Mouse (Mus musculus): ENCODE data around the gene Olfr1122. TPM values are rescaled to one million over a fixed set of nuclear protein-coding genes. Genes with fewer than 3 reads are reported as not detected.
"Not testable (repeated sequence)": the region's sequence is repeated elsewhere in the genome, so short reads cannot be mapped to it uniquely, and the experiment has no call there.

Olfr1122 gene
- not detected in 2 replicates for polyA plus RNA-seq (2015; fragmentation: Nextera tagmentation; extraction: Ambion mirVana)

GRCm38 (mm10) chr2:87385549-87385948, at the start of gene Olfr1122:
Gene Olfr1122 (plus strand): TSS chr2:87385849.
- 79% methylated on average over 2 of the region's 2 CpGs for WGBS
- ATAC-seq (ENCODE audit: insufficient number of reproducible peaks, insufficient read depth, low FRiP score, low TSS enrichment, low read depth) = no peak
- Histone ChIP-seq H3K4me2 (no peak within 1 kb of the TSS), H3K9me3 (no peaks in the 10 kb centered on the region), H3K4me1 (no peaks in the 10 kb centered on the region), H3K4me3 (no peak within 1 kb of the TSS), H3K36me3 (no peaks in the 10 kb centered on the region), H3K9ac (no peak within 1 kb of the TSS), H3K27me3 (no peaks in the 10 kb centered on the region), H3K27ac (no peak within 1 kb of the TSS)

GRCm38 (mm10) chr2:87354515-87354914, 31.1 kb upstream of the Olfr1122 start, which contains the start of gene Olfr1120:
Gene Olfr1120 (plus strand): TSS chr2:87354815.
- Histone ChIP-seq H3K9me3 (no peaks in the 10 kb centered on the region), H3K4me3 (no peak within 1 kb of the TSS), H3K36me3 (no peaks in the 10 kb centered on the region), H3K9ac (no peak within 1 kb of the TSS), H3K4me2 (no peak within 1 kb of the TSS), H3K27me3 (no peaks in the 10 kb centered on the region), H3K27ac (no peak within 1 kb of the TSS), H3K4me1 (no peaks in the 10 kb centered on the region)
- WGBS = 62% methylated on average over 2 of the region's 2 CpGs
- ATAC-seq (ENCODE audit: insufficient number of reproducible peaks, insufficient read depth, low FRiP score, low TSS enrichment, low read depth) = no peak

- WGBS = 92% methylated on average over 2 of the region's 2 CpGs
- H3K9ac ChIP-seq; H3K27ac ChIP-seq; H3K4me2 ChIP-seq; H3K27me3 ChIP-seq; H3K4me3 ChIP-seq; H3K4me1 ChIP-seq; ATAC-seq (ENCODE audit: insufficient number of reproducible peaks, insufficient read depth, low FRiP score, low TSS enrichment, low read depth); H3K36me3 ChIP-seq; H3K9me3 ChIP-seq: not testable (repeated sequence)
These were observed 25.5 kb upstream of the Olfr1122 start for GRCm38 (mm10) chr2:87360121-87360520.

- 39% methylated on average over 1 of the region's 1 CpGs for WGBS
These were observed 16.1 kb upstream of the Olfr1122 start, which contains the start of gene Olfr1121 for GRCm38 (mm10) chr2:87369595-87369994. Gene Olfr1121 (plus strand): TSS chr2:87369895.

GRCm38 (mm10) chr2:87371726-87372125, 13.9 kb upstream of the Olfr1122 start:
- no peaks in the 10 kb centered on the region for H3K9me3 ChIP-seq
- H3K4me1 ChIP-seq = no peaks in the 10 kb centered on the region
- no peaks in the 10 kb centered on the region for H3K27me3 ChIP-seq
- 88% methylated on average over 4 of the region's 4 CpGs for WGBS
- no peak overlapping the region for H3K27ac ChIP-seq
- no peak overlapping the region for H3K4me3 ChIP-seq
- no peak overlapping the region for H3K9ac ChIP-seq
- no peaks in the 10 kb centered on the region for H3K36me3 ChIP-seq
- ATAC-seq (ENCODE audit: insufficient number of reproducible peaks, insufficient read depth, low FRiP score, low TSS enrichment, low read depth) = no peak
- H3K4me2 ChIP-seq = no peak overlapping the region

More at GRCm38 (mm10) chr2:87369595-87369994, 16.1 kb upstream of the Olfr1122 start, which contains the start of gene Olfr1121:
- H3K27ac ChIP-seq = no peak within 1 kb of the TSS
- H3K4me2 ChIP-seq = no peak within 1 kb of the TSS
- no peaks in the 10 kb centered on the region for H3K36me3 ChIP-seq
- no peak within 1 kb of the TSS for H3K4me3 ChIP-seq
- H3K4me1 ChIP-seq = no peaks in the 10 kb centered on the region
- no peak for ATAC-seq (ENCODE audit: insufficient number of reproducible peaks, insufficient read depth, low FRiP score, low TSS enrichment, low read depth)
- no peak within 1 kb of the TSS for H3K9ac ChIP-seq
- H3K9me3 ChIP-seq = no peaks in the 10 kb centered on the region
- no peaks in the 10 kb centered on the region for H3K27me3 ChIP-seq

- Histone ChIP-seq H3K27ac (no peak overlapping the region), H3K9me3 (no peaks in the 10 kb centered on the region), H3K36me3 (no peaks in the 10 kb centered on the region), H3K4me2 (no peak overlapping the region), H3K4me3 (no peak overlapping the region), H3K27me3 (no peaks in the 10 kb centered on the region), H3K4me1 (no peaks in the 10 kb centered on the region), H3K9ac (no peak overlapping the region)
- no peak for ATAC-seq (ENCODE audit: insufficient number of reproducible peaks, insufficient read depth, low FRiP score, low TSS enrichment, low read depth)
- 86% methylated on average over 2 of the region's 2 CpGs for WGBS
These were observed 1.7 kb upstream of the Olfr1122 start for GRCm38 (mm10) chr2:87383935-87384334.

GRCm38 (mm10) chr2:87393605-87394004, 8.0 kb downstream of the Olfr1122 start:
- H3K27me3 ChIP-seq, H3K4me3 ChIP-seq, H3K9me3 ChIP-seq, H3K27ac ChIP-seq, H3K9ac ChIP-seq, H3K4me1 ChIP-seq, H3K4me2 ChIP-seq, H3K36me3 ChIP-seq: not testable (repeated sequence)
- peak; percentile 78; the same call in 1 of the 2 replicates for ATAC-seq (ENCODE audit: insufficient number of reproducible peaks, insufficient read depth, low FRiP score, low TSS enrichment, low read depth)
- 86% methylated on average over 5 of the region's 5 CpGs for WGBS

- WGBS = 82% methylated on average over 7 of the region's 7 CpGs
- H3K4me2 ChIP-seq; H3K4me3 ChIP-seq; H3K9me3 ChIP-seq; H3K9ac ChIP-seq; H3K27ac ChIP-seq; ATAC-seq (ENCODE audit: insufficient number of reproducible peaks, insufficient read depth, low FRiP score, low TSS enrichment, low read depth); H3K27me3 ChIP-seq; H3K4me1 ChIP-seq; H3K36me3 ChIP-seq: not testable (repeated sequence)
These were observed 9.0 kb downstream of the Olfr1122 start for GRCm38 (mm10) chr2:87394686-87395085.

GRCm38 (mm10) chr2:87416335-87416734, 30.7 kb downstream of the Olfr1122 start, which contains the start of gene Olfr1123:
Gene Olfr1123 (plus strand): TSS chr2:87416635.
- Histone ChIP-seq H3K36me3 (no peaks in the 10 kb centered on the region), H3K9ac (no peak within 1 kb of the TSS), H3K4me3 (no peak within 1 kb of the TSS), H3K9me3 (no peaks in the 10 kb centered on the region), H3K27ac (no peak within 1 kb of the TSS), H3K4me1 (no peaks in the 10 kb centered on the region), H3K4me2 (no peak within 1 kb of the TSS), H3K27me3 (no peaks in the 10 kb centered on the region)
- 90% methylated on average over 1 of the region's 1 CpGs for WGBS
- ATAC-seq (ENCODE audit: insufficient number of reproducible peaks, insufficient read depth, low FRiP score, low TSS enrichment, low read depth) = no peak

- ATAC-seq (ENCODE audit: insufficient number of reproducible peaks, insufficient read depth, low FRiP score, low TSS enrichment, low read depth) = no peak
- WGBS = 88% methylated on average over 1 of the region's 1 CpGs
These were observed 44.3 kb downstream of the Olfr1122 start, which contains the start of gene Olfr1124 for GRCm38 (mm10) chr2:87429975-87430374. Gene Olfr1124 (plus strand): TSS chr2:87430275.

GRCm38 (mm10) chr2:87437731-87438130, 52.1 kb downstream of the Olfr1122 start:
- no peak overlapping the region for H3K4me3 ChIP-seq
- no peak for ATAC-seq (ENCODE audit: insufficient number of reproducible peaks, insufficient read depth, low FRiP score, low TSS enrichment, low read depth)
- H3K27me3 ChIP-seq = no peaks in the 10 kb centered on the region
- H3K36me3 ChIP-seq = no peaks in the 10 kb centered on the region
- 91% methylated on average over 16 of the region's 16 CpGs for WGBS
- H3K4me2 ChIP-seq = no peak overlapping the region
- no peak overlapping the region for H3K9ac ChIP-seq
- H3K9me3 ChIP-seq = no peaks in the 10 kb centered on the region
- no peak overlapping the region for H3K27ac ChIP-seq
- no peaks in the 10 kb centered on the region for H3K4me1 ChIP-seq

More at GRCm38 (mm10) chr2:87429975-87430374, 44.3 kb downstream of the Olfr1122 start, which contains the start of gene Olfr1124:
- H3K27me3 ChIP-seq = no peaks in the 10 kb centered on the region
- H3K9ac ChIP-seq = no peak within 1 kb of the TSS
- H3K9me3 ChIP-seq = no peaks in the 10 kb centered on the region
- H3K36me3 ChIP-seq = no peaks in the 10 kb centered on the region
- no peak within 1 kb of the TSS for H3K27ac ChIP-seq
- H3K4me1 ChIP-seq = no peaks in the 10 kb centered on the region
- no peak within 1 kb of the TSS for H3K4me3 ChIP-seq
- no peak within 1 kb of the TSS for H3K4me2 ChIP-seq
